Mouse (Mus musculus) c-Kit-positive CD71-positive TER-119-positive erythroid progenitor cells, embryonic 14.5 days (primary cell): ENCODE results near the gene Bpgm.

Source experiments
- DNase-seq: peaks from one replicate; pipeline ENCODE4 v3.0.0-alpha.2; 2013; ENCODE audit warnings: low spot score

Bpgm gene

DNA sequence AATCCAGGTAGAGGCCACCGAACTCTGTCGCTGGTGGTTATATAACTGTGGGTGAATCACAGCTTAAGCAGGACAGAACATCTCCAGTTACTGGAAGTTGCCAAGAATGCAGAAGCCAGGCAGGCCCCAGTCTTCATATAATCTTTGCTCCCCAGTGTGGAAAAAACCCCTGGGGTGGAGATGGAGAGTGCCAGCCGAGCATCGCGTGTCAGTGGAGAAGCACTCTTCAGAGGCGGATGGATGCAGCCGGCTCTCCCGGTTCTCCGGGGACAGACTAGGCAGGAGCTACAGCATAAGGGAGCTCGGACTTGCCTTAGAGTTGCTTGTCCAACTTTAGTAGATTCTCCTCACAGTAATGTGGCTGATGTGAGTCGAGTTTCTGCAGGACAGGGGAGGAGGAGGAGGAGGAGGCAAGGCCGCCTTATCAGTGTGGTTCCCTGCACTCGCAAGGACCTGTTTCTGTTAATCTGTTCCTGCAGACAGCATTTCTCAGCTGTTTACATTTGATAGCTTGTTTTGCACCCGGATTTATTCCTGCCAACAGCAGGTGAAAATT lies 10.1 kb downstream of the Bpgm start:
- peak; percentile 83 for DNase-seq

DNA sequence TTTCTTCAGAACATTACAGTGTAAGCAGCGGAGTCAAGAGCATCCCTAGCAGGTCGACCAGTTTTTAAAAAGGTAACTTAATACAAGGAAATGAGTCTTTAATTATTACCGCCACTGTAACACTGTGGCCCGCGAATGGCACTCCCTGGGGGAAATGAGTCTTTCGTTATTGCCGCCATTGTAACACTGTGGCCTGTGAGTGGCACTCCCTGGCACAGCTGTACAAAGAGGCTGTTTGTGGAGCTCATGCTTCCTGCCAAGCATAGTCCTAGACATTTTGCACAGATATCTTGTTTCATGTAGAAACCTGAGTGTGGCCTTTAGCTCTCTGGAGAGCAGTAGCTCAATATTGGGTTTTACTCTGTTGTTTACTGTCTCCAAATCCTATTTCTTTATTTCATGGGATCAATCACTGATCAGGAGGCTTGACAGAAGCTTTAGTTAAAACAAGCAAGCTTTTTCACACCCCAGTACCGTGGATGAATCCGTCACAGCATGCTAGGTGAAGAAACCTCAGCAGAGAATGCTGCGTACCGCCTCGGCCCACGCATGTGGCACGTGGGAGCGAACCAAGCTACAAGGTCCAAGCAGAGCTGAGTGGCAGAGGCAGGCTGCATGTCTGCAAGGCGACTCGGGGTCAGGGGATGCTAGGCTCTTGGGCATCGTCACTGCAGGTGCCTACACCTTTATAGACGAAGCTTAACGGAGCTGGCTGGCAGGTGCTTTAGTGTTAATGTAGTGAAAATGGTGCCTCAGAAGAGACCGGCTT lies 17.5 kb downstream of the Bpgm start:
- no peak for DNase-seq

DNA sequence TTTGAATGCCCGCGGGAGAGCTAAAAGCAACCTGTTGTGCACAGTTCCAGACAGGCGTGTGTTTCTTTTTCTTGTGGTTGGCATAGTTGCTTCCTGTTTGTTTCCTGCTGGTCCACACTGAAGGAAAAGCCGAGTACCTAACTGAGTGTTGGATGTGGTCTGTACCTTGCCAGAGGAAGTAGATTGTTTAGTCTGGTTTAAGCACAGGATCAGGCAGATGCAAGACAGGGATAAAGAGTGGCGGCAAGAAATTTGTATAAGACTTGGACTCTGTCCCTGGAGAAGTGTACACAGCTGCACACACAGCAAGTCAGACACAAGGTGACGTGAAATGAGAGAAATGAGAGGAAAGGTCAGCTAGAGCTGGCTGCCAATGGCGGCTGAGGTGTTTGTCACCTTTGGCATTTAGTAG lies 19.1 kb downstream of the Bpgm start:
- DNase-seq = no peak

DNA sequence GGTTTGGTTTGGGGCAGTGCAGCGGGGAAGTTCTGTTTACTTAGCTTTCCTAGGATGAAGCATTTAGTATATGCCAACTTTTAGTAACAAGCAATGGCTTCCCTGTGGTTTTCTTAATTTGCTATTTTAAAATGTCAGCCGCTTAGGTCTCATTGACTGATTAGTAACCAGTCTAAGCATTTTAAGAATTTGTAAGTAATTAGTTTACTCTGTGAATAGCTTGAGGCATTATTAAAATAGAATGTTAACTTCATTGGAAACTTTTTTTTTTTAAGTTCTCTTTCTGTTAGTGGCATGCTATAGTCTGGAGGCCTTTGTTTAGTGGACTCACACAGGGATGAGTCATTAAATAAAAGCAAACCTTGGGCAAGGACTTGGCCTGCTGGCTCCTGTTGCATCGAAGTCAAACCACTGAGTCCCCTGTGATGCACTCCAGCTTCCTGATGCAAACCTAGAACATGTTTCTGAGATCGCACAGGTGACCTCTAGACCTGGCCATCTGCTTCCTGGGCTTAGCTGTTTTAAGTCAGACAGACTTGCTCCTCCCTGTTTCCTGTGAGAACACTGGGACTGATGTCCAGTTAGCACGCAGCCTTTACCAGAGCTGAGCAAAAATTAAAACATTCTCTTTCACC lies 22.1 kb downstream of the Bpgm start:
- DNase-seq = no peak

DNA sequence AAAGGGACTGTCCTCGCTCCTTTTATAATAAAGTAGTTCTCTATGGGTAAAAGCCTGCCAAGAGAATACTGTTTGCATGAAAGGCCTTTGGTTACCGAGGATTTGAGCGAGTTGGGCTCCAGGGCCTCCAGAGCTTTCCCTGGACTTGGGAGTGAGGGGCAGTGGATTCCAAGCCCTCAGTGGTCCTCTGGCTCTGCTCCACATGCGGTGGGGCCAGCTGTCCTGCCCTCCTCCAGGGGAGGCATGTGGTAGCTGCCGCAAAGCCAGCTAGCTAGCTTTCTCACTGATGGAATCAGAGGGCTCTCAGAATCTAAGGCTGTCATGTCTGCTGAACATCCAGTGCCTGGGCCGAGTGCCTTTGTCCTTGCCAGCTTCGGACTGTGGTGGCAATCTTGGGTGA lies 26.3 kb downstream of the Bpgm start:
- no peak for DNase-seq

DNA sequence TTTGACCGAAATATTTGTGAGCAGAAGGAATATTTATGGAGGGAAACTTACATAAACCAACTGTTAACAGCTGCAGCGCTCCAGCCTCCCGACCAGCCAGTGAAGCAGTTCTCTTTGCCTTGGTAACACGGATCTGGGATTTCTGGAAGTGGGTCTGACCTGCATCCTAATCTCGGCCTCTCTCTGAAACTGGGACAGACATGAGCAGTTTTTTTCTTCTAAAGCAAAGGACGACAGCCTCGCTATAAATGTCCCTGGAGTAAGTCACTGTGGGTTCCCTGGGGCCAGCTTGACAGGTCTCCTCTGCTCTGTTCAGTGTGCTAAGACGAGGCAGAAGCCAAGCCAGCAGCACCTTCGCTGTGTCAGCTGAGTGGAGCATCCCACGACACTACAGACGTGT lies 29.9 kb downstream of the Bpgm start:
- no peak for DNase-seq

DNA sequence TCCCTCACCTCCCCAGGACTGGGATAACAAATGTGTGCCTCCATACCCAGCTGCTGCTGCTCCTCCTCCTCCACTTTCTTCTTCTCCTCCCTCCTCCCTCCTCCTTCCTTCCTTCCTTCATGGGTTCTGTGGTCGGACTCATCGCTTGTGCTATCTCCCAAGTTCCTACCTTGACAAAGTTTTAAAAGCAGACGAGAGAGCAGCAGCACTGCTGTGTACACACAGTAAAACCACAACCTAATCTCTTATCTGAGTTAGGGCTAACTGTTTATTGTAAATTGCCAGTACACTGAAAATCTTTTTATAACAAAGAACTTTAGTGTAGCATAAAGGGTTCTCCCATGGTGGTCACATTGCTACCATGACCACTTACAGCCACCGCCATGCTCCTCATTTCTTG lies 31.6 kb downstream of the Bpgm start:
- DNase-seq = no peak

DNA sequence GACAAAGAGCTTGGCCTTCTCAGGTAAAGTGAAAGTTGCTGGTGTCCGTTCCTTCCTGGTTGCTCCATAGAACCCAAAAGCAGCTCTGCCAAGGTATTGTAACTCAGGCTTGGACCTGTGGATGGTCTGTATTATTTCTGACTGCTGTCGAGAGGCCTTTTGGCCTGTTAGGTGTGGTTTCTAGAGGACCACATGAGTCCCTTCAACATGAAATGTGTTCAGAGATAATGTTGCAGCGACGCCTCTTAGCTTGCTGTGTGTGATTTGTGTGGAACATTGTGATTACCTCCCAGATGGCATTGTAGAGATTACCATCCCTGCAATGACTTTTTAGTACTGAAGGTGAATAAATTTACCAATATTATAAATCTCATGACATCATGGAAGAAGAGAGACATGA lies 32.0 kb downstream of the Bpgm start:
- peak; percentile 60 for DNase-seq

DNA sequence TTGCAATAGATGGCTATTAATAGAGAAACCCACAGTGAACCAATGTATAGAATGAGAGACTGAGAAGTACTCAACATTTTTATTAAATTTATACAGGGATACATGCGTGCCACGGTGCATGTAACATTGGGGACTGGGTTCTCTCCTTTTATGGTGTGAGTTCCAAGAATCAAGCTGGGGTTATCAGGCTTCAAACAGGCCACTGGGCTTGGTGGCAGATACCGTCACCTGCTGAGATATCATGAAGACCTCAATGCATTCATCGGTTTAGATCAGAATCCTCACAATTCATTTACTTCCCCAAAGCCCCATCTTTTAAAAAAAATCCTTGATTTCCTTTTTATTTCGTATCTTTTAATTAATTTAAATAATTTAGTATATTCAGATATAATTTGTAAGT lies 34.3 kb downstream of the Bpgm start:
- DNase-seq = peak; percentile 69

DNA sequence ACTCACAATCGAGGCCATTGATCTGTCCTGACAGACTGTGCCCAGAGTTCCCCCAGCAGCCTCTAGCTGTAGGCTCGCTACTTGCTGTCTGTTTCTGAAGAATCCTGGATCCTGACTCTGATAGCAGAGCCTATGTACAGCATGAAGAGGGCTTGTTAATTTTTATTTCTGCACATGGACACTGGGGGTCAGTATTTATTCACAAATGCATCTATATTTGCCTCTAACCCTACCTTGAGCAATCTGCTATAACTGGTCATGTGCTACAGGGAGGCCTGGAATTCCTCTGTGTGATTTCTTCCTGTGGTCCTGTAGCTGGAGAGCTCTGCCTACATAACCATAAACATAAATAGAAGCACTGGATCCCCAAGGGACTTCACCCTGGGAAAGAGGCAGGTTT lies 35.4 kb downstream of the Bpgm start:
- DNase-seq = peak; percentile 64

DNA sequence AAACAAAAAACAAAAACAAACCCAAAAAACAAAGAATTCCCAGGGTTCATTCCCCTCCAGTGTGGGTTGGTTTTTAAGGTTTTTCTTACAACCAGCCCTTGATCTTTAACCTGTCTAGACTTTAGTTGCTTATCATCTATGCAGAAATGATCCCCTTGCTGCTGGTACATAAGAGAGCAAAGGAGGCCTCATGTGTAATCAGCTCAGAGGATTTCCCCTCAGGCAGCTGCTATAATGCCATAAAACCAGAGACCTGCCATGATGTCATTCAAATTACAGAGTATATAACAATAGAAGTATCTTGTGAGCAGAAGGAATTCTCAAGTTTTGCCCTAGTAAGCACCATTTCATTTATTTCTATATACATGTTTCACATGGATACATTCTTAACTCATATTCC lies 36.7 kb downstream of the Bpgm start:
- DNase-seq = no peak

DNA sequence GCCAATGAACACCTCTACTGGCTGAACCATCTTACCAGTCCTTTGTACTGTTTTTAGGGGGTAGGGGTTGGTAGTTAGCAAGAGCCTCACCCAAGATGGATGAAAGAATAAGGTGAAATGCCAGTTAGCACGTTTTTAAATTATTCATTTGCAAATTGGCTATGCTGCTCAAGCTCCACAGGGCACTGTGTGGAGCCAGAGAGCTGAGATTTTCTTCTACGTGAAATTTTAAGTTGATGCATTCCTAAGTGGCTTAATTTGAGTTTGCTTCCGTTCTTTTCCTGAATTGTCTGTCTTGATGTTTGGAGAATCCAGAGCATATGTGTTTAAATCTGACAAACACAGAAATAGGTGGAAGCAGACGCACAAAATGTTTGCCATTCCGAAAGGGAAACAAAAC lies 38.6 kb downstream of the Bpgm start:
- no peak for DNase-seq

DNA sequence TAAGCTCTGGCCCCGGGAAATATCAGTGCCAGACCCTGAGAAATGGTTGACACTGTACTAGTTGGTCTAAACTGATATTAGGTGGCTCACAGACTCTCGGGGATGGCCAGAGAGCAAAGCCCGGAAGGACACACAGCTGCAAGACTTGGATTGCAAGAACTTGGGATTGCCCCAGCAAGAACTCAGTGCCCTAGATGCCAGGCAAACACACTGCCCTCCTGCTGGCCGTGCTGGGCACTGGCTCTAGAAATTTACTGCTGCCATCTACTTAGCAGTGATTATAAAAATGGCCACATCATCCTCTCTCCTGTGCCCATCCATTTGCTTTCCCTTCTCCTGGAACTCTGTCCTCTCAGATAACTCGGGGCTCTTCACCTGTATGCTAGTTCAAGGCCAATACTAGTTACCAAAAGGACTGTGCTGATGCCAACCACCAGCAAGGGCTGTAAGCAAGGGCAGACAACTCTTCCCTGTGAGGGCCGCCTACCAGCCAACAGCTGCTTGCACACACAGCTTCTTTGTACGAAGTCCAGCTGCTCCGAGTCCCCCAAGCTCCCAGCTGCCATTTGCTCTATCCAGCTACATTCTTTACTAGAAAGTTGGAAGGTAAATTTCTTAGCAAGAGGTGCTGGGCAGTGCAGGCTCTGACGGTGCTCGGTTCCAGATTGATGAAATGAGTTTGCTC lies 39.2 kb downstream of the Bpgm start:
- no peak for DNase-seq

DNA sequence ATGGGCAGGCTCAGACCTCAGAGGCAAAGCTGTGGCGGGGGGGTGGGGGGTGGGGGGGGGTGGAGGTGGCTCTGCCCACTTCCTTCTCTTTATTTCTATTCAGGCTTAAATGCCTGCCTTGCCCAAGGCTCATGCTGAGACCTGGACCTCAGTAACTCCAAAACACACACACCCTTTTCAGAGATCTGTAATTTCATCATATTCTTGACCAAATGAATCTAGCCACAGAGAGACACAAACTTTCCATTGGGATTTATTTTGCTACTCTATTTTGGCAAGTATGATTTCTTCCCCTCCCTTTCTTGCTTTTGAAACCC lies 39.7 kb downstream of the Bpgm start:
- no peak for DNase-seq

DNA sequence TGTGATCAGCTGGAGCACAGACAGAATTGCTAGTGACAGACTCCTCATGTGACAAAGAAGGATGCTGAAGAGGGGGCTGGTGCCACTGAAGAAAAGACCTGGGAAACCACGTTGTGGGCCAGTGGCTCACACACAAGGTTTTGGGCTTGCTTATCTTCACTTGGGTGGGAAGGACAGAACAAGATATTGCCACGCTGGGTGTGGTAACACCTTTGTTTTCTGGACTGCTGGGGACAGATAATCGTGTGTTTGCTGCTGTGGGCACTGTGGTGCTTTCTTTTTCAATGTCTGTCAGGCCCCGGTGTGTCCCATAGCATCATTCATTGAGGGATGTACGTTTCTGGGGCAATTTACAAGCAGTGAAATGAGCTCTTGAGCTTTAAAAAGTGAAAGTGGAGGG lies 41.7 kb downstream of the Bpgm start:
- DNase-seq = peak; percentile 73

DNA sequence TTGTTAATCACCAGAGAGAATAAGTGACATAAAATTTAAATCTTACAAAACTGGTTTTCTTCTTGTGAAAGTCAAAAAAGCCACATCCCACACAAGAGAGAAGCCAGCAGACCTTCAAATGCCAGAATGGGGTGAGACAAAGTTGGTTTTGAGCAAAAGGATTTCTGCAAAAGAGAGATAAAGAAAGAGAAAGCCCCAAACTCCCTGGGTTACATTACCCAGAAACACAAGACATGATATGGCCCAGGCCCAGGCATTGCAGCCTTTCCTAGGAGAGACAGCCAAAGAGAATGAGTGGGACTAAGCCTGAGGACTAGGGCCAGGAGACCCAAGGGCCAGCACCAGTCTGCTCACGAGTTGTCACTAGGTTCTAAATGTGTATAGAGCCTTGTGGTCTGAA lies 43.1 kb downstream of the Bpgm start:
- peak; percentile 61 for DNase-seq

DNA sequence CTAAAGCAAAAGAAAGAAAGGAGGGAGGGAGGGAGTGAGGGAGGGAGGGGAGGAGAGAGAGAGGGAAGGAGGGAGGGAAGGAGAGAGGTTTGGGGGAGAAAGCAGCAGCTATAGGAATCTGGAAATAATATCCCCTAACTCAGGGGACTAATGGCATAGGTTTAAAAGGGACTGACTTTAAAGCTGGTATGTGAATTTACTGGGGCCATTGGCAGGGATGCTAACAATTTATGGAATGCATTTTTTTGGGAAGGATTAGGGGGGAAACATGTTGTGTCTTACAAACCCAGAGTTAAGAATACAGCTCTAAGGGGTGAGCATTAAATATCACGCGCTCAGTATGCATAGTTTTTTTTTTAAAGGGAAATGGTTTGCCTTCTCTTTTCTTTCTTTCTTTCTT lies 44.5 kb downstream of the Bpgm start:
- no peak for DNase-seq

DNA sequence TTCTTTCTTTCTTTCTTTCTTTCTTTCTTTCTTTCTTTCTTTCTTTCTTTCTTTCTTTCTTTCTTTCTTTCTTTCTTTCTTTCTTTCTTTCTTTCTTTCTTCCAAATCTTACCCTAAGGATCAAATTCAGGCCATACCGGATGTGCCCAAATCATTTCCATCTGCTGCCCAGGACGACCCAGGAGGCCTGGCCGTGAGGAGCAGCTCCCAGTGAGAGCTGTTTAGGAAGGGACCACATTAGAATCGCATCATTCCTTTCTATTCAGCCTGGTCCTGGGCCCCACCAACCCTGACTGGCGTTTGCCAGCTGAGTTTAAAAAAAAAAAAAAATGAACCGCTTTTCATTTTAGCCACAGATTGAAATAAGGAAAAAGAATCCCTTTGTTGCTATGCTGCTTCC lies 44.9 kb downstream of the Bpgm start:
- no peak for DNase-seq

DNA sequence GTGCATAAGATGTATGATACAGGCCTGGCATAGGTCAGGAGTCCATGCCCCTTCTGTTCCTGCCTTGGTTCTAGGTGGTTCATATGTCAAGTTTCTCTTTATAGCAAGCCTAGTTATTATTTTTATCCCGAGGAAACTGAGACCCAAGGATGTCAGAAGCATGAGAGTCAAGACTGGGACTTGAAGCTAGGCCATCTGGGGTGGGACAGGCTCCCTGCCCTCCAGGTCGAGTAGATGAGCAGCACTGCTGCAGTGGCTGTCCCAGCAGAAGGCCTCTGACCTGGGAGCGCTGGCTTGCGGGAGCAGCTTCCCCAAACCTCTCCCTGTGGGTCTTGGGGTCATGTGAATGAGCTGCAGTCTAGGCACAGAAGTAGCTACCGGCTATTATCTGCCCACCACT lies 47.5 kb downstream of the Bpgm start:
- no peak for DNase-seq

DNA sequence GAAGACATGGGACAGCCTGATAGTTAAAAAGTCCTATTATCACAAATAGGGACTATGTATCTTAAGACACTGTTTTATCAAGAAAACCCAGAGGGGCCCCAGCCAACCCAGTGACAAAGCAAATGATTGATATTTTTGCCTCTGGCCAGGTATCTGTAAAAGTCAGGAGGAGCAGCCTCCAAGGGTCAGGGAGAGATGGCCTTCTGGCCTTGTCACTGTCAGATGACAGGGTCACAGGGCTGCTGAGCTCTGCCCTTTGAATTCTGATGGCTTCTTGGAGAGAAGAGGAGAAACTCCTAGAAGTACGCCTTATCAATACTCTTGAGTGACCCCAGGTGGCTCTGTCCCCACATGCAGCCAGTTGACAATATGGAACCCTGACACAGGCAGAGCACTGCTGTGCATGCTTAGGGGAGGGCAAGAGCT lies 49.5 kb downstream of the Bpgm start:
- DNase-seq = no peak

DNA sequence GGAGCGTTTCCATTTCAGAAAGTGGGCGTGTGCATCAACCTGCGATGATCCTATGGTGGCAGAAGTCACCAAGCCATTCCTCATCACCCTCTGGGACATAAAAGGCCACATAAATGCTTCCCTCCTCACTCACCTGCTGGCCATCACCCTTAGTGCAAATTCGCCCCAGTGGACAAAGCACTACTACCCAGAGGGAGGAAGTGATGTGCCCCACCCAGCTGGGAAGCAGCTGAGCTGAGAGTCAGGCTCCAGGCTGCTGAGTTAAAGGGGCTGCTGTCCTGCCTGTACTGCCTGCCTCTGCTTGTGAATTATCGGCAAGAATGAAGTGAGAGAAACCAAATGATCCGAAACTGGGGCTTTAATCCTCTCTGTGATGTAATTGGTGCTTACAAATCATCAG lies 49.9 kb downstream of the Bpgm start:
- no peak for DNase-seq

DNA sequence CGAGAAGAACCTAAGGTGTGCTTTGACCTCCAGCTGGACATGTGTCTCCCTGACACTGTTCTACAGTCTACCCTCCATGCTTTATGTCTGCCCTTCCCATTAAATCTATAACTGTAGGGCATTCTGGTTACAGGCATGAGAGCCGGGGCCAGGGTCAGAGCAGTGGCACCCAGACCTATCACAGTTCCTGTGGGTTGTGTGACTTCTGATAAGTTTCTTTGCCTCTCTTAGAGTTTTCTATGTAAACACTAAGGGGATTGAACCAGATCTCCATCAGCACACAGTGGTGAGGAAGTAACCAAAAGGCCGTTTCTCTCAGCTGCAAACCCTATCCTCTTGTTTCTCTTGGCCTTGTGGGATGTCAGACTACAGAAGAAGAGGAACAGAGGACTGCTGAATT lies 50.4 kb downstream of the Bpgm start:
- no peak for DNase-seq

DNA sequence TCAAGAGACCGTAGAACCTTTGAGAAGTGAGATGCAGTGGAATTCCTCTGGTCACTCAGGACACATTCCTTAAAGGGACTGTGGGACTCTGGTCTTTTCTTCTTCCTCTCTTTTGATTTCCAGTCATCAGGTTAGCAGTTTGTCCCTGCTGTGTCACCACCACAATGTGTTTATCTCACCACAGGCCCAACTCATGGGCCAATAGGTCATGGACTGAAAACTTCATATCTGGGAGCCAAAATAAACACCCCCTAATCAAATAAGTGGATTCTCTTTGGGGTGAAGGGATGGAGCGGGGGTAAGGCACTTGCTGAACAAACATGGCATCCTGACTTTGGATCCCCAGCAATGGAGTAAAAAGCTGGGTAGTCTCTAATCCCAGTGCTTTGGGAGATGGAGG lies 52.1 kb downstream of the Bpgm start:
- DNase-seq = no peak
